23 mouse cellular contexts compared by ENCODE assay signal in the genomic region with DNA sequence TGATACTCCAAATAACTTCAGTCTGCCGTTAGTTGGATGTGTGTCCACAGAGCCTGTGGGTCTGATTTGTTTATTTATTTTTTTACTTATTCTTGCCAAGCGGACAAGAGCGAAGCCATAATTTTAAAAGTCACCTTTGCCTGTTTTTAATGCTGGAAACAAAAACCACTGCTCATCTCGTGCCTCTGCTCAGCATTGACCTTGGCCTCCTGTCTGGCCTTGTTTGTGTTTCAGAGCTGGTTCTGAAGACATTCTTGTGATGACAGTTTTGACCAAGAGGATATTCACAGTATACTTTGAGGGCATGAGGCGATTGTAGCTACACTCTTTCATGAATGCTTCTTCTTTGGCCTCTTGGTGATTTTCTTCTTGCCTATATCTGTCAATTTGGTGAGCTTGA. TPM values are rescaled to one million over a fixed set of nuclear protein-coding genes. Genes with fewer than 3 reads are reported as not detected.
"Had no signal": no experiment of that assay in that cellular context is flagged by ENCODE, and none has a peak within 500 bp of the region (broad histone marks: within the 10 kb centered on the region; RNA-seq: fewer than 3 reads in every experiment).

No protein-coding gene starts in this region.

- H3K4me1 ChIP-seq: lung, embryonic 15.5 days; megakaryocyte, embryonic 14.5 days; midbrain, embryonic 15.5 days; neural tube, embryonic 12.5 days had no signal

- H3K9me3 ChIP-seq: lung, embryonic 15.5 days; midbrain, embryonic 13.5 days; midbrain, embryonic 15.5 days; neural tube, embryonic 12.5 days had no signal

- H3K9ac ChIP-seq: liver, postnatal 0 days; lung, embryonic 15.5 days; midbrain, embryonic 13.5 days; midbrain, embryonic 15.5 days; neural tube, embryonic 12.5 days had no signal

- H3K4me3 ChIP-seq: lung, embryonic 15.5 days; megakaryocyte, embryonic 14.5 days; midbrain, embryonic 13.5 days; midbrain, embryonic 15.5 days; neural tube, embryonic 12.5 days had no signal

- H3K27ac ChIP-seq: lung, embryonic 15.5 days; macrophage; midbrain, embryonic 13.5 days; midbrain, embryonic 15.5 days; neural tube, embryonic 12.5 days had no signal

- DNase-seq: liver, postnatal 0 days; lung, adult 2 months; lung, postnatal 14 days; lung, postnatal 36 days; retina, postnatal 1 day; right cerebral cortex, adult 18-20 months; right cerebral cortex, postnatal 25 days; right cerebral cortex, postnatal 4 days; spleen, adult 18-20 months; thymus, adult 18-20 months; thymus, postnatal 14 days; thymus, postnatal 36 days had no signal

- H3K27me3 ChIP-seq: lung, embryonic 15.5 days; megakaryocyte, embryonic 14.5 days; midbrain, embryonic 13.5 days; midbrain, embryonic 15.5 days; neural tube, embryonic 12.5 days had no signal

- ATAC-seq: liver, postnatal 0 days; lung, postnatal 0 days; midbrain, embryonic 13.5 days; midbrain, embryonic 15.5 days had no signal

- H3K4me2 ChIP-seq: lung, embryonic 15.5 days; midbrain, embryonic 11.5 days; midbrain, embryonic 13.5 days; midbrain, embryonic 15.5 days; neural tube, embryonic 12.5 days had no signal

- H3K36me3 ChIP-seq: lung, embryonic 15.5 days; midbrain, embryonic 15.5 days; neural tube, embryonic 12.5 days had no signal

RNA-seq across cellular contexts. Expression of a gene that starts 35.2 kb away (rescaled TPM):
- total RNA-seq: megakaryocyte progenitor cell, adult 5-6 weeks; monocyte, adult 5-6 weeks; neutrophil, adult 5-6 weeks had no signal
